In the genomic region with DNA sequence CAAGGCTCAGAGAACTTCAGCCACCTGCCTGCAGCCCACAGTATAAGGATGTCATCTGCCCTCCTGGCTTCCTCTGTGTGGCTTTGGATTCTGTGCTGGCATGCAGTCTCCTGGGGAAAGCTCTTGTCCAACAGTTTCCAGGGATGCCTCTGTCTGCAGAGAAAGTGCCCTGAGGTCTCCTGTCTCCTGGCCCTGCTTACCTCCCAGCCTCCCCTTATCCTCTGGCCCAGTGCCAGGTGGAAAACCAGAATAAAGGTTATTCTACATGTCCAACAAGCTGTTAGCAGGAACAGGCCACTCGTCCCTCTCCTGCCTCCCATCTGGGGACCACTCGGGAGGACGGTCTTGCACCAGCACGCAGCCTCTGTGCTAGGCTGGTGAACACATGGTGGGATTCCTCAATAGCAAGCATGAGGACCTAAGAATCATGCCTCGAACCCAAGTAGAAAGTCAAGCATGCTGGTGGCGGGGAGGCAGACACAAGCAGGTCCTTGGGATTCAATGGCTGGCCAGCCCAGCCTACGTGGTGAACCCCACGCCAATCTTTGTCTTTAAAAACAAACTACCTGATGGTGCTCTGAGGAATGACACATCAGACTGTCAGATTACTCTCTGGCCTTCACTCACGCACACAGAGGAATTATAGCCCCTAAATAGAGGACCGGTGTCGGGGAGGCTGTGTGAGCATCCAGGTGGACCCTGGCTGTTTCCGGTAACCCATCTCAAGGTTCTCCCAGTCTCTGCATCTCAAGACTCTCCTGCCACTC, we compare ENCODE assay signal across 10 mouse cellular contexts.
A peak's percentile ranks its signal among the peaks of the same experiment; 100 is the strongest.
DNase-seq lines count a peak whose midpoint lies in the region; TF ChIP-seq lines count a peak whose summit lies in the region.
"Had no signal": no experiment of that assay in that cellular context is flagged by ENCODE, and none has a peak within 500 bp of the region (broad histone marks: within the 10 kb centered on the region; RNA-seq: fewer than 3 reads in every experiment).

No protein-coding gene starts in this region.

- DNase-seq in adrenal gland, postnatal 10 days, result peak; percentile 64
- no peak for DNase-seq in adrenal gland, postnatal 25 days
- DNase-seq in layer of hippocampus, adult 2 months (ENCODE audit: low spot score in 2 of 2), result no peak
- DNase-seq in layer of hippocampus, adult 8-10 months (ENCODE audit: low spot score in 2 of 2), result no peak
- DNase-seq in embryonic facial prominence, embryonic 10.5 days (ENCODE audit: low spot score), result no peak
- no peak for DNase-seq in limb, embryonic 10.5 days (ENCODE audit: low spot score)
- no peak for DNase-seq in B cell, adult 2 months
- no peak for DNase-seq in thymus, postnatal 10 days (ENCODE audit: low spot score in 2 of 2)
- DNase-seq: right cerebral cortex, postnatal 14 days had no signal

- WGBS in embryonic facial prominence, embryonic 10.5 days, result 88% methylated on average over 12 of the region's 12 CpGs
- 91% methylated on average over 12 of the region's 12 CpGs for WGBS in limb, embryonic 10.5 days

- H3K9me3 ChIP-seq in embryonic facial prominence, embryonic 10.5 days, result no peaks in the 10 kb centered on the region
- H3K9me3 ChIP-seq in limb, embryonic 10.5 days (replicated peaks), result no peaks in the 10 kb centered on the region
- H3K9me3 ChIP-seq: midbrain, embryonic 15.5 days had no signal

- no peak overlapping the region for H3K4me3 ChIP-seq in layer of hippocampus, adult 2 months
- no peak overlapping the region for H3K4me3 ChIP-seq in embryonic facial prominence, embryonic 10.5 days
- H3K4me3 ChIP-seq in limb, embryonic 10.5 days, result no peak overlapping the region
- H3K4me3 ChIP-seq: midbrain, embryonic 15.5 days had no signal

- H3K27me3 ChIP-seq in embryonic facial prominence, embryonic 10.5 days (replicated peaks; ENCODE audit: low read depth, poor library complexity, severe bottlenecking), result no peaks in the 10 kb centered on the region
- no peaks in the 10 kb centered on the region for H3K27me3 ChIP-seq in limb, embryonic 10.5 days (ENCODE audit: low read depth, poor library complexity, severe bottlenecking)
- H3K27me3 ChIP-seq: midbrain, embryonic 15.5 days had no signal

- peak overlapping the region; percentile 61; the same call in 1 of the 2 replicates for H3K27ac ChIP-seq in layer of hippocampus, adult 2 months
- peak overlapping the region; percentile 65 for H3K27ac ChIP-seq in embryonic facial prominence, embryonic 10.5 days (replicated peaks)
- peak overlapping the region; percentile 47; the same call in 1 of the 2 replicates for H3K27ac ChIP-seq in limb, embryonic 10.5 days

- no peak for TF ChIP-seq CTCF in layer of hippocampus, adult 2 months (conservative IDR thresholded peaks at IDR 0.05)

- H3K36me3 ChIP-seq in embryonic facial prominence, embryonic 10.5 days (replicated peaks), result peaks cover 45% of the 10 kb centered on the region
- peaks cover 67% of the 10 kb centered on the region for H3K36me3 ChIP-seq in limb, embryonic 10.5 days
- H3K36me3 ChIP-seq: midbrain, embryonic 15.5 days had no signal

- H3K4me1 ChIP-seq in embryonic facial prominence, embryonic 10.5 days, result peaks cover 100% of the 10 kb centered on the region
- H3K4me1 ChIP-seq in limb, embryonic 10.5 days, result peaks cover 100% of the 10 kb centered on the region
